Mouse (Mus musculus): ENCODE data around the gene Atp1a1. TPM values are rescaled to one million over a fixed set of nuclear protein-coding genes. Genes with fewer than 3 reads are reported as not detected.

The Atp1a1 gene
- polyA plus RNA-seq, 1 experiment from 2014 or later = 537 TPM

GRCm38 (mm10) chr3:101645569-101646106 lies 41.2 kb upstream of the Atp1a1 start:
- no peak overlapping the region for H3K9ac ChIP-seq (ENCODE audit: low read length)
- H3K4me1 ChIP-seq (ENCODE audit: control insufficient read depth in 2 of 2, insufficient read depth in 2 of 2, low read length in 2 of 2) = peaks cover 2 to 3% of the 10 kb centered on the region in 2 experiments; a peak in 2 of 4 replicates
- no peak overlapping the region for H3K4me2 ChIP-seq (ENCODE audit: low read length)
- no peak overlapping the region for H3K4me3 ChIP-seq (ENCODE audit: control insufficient read depth in 1 of 2, insufficient read depth in 1 of 2, low read depth in 1 of 2, low read length in 2 of 2)
- H3K36me3 ChIP-seq (ENCODE audit: control insufficient read depth, insufficient read depth, low read length) = no peaks in the 10 kb centered on the region
- no peak for ATAC-seq (ENCODE audit: insufficient number of reproducible peaks, insufficient read depth, low FRiP score, low read depth)
- H3K9me3 ChIP-seq (ENCODE audit: control insufficient read depth, low read length) = no peaks in the 10 kb centered on the region
- H3K27ac ChIP-seq (replicated peaks in 1 of 2; ENCODE audit: control insufficient read depth in 1 of 2, insufficient read depth in 1 of 2, low read depth in 2 of 2, low read length in 2 of 2) = no peak overlapping the region
- WGBS = 66% methylated on average over 1 of the region's 1 CpGs
- H3K27me3 ChIP-seq (ENCODE audit: control insufficient read depth, insufficient read depth, low read length) = no peaks in the 10 kb centered on the region

- H3K4me3 ChIP-seq (ENCODE audit: control insufficient read depth in 1 of 2, insufficient read depth in 1 of 2, low read depth in 1 of 2, low read length in 2 of 2) = no peak overlapping the region
- no peaks in the 10 kb centered on the region for H3K9me3 ChIP-seq (ENCODE audit: control insufficient read depth, low read length)
- no peak overlapping the region for H3K4me2 ChIP-seq (ENCODE audit: low read length)
- H3K9ac ChIP-seq (ENCODE audit: low read length) = no peak overlapping the region
- H3K4me1 ChIP-seq (ENCODE audit: control insufficient read depth in 2 of 2, insufficient read depth in 2 of 2, low read length in 2 of 2) = peaks cover 3 to 4% of the 10 kb centered on the region in 2 experiments; a peak in 2 of 4 replicates
- H3K27ac ChIP-seq (replicated peaks in 1 of 2; ENCODE audit: control insufficient read depth in 1 of 2, insufficient read depth in 1 of 2, low read depth in 2 of 2, low read length in 2 of 2) = no peak overlapping the region
- ATAC-seq (ENCODE audit: insufficient number of reproducible peaks, insufficient read depth, low FRiP score, low read depth) = no peak
- no peaks in the 10 kb centered on the region for H3K27me3 ChIP-seq (ENCODE audit: control insufficient read depth, insufficient read depth, low read length)
- 66% methylated on average over 4 of the region's 4 CpGs for WGBS
- no peaks in the 10 kb centered on the region for H3K36me3 ChIP-seq (ENCODE audit: control insufficient read depth, insufficient read depth, low read length)
Observed at GRCm38 (mm10) chr3:101644062-101644802, 39.7 kb upstream of the Atp1a1 start.

GRCm38 (mm10) chr3:101643264-101643663 lies 38.8 kb upstream of the Atp1a1 start:
- no peak for ATAC-seq (ENCODE audit: insufficient number of reproducible peaks, insufficient read depth, low FRiP score, low read depth)
- 63% methylated on average over 2 of the region's 2 CpGs for WGBS
- no peak overlapping the region for H3K4me3 ChIP-seq (ENCODE audit: control insufficient read depth in 1 of 2, insufficient read depth in 1 of 2, low read depth in 1 of 2, low read length in 2 of 2)

GRCm38 (mm10) chr3:101638223-101638622 lies 33.7 kb upstream of the Atp1a1 start:
- WGBS = 78% methylated on average over 2 of the region's 2 CpGs
- H3K4me3 ChIP-seq (ENCODE audit: control insufficient read depth in 1 of 2, insufficient read depth in 1 of 2, low read depth in 1 of 2, low read length in 2 of 2) = no peak overlapping the region

More at GRCm38 (mm10) chr3:101643264-101643663, 38.8 kb upstream of the Atp1a1 start:
- Histone ChIP-seq H3K4me2 (ENCODE audit: low read length) (no peak overlapping the region), H3K27ac (replicated peaks in 1 of 2; ENCODE audit: control insufficient read depth in 1 of 2, insufficient read depth in 1 of 2, low read depth in 2 of 2, low read length in 2 of 2) (no peak overlapping the region), H3K36me3 (ENCODE audit: control insufficient read depth, insufficient read depth, low read length) (no peaks in the 10 kb centered on the region), H3K27me3 (ENCODE audit: control insufficient read depth, insufficient read depth, low read length) (no peaks in the 10 kb centered on the region), H3K9ac (ENCODE audit: low read length) (no peak overlapping the region), H3K4me1 (ENCODE audit: control insufficient read depth in 2 of 2, insufficient read depth in 2 of 2, low read length in 2 of 2) (peaks cover 3 to 4% of the 10 kb centered on the region in 2 experiments; a peak in 2 of 4 replicates), H3K9me3 (ENCODE audit: control insufficient read depth, low read length) (no peaks in the 10 kb centered on the region)

GRCm38 (mm10) chr3:101636510-101636909 lies 32.0 kb upstream of the Atp1a1 start:
- 88% methylated on average over 7 of the region's 7 CpGs for WGBS
- no peak overlapping the region for H3K4me2 ChIP-seq (ENCODE audit: low read length)
- no peak overlapping the region for H3K9ac ChIP-seq (ENCODE audit: low read length)
- ATAC-seq (ENCODE audit: insufficient number of reproducible peaks, insufficient read depth, low FRiP score, low read depth) = no peak
- no peak overlapping the region for H3K27ac ChIP-seq (replicated peaks in 1 of 2; ENCODE audit: control insufficient read depth in 1 of 2, insufficient read depth in 1 of 2, low read depth in 2 of 2, low read length in 2 of 2)
- H3K4me1 ChIP-seq (ENCODE audit: control insufficient read depth in 2 of 2, insufficient read depth in 2 of 2, low read length in 2 of 2) = peaks cover 3 to 4% of the 10 kb centered on the region in 2 experiments; a peak in 2 of 4 replicates
- H3K4me3 ChIP-seq (ENCODE audit: control insufficient read depth in 1 of 2, insufficient read depth in 1 of 2, low read depth in 1 of 2, low read length in 2 of 2) = no peak overlapping the region
- no peaks in the 10 kb centered on the region for H3K9me3 ChIP-seq (ENCODE audit: control insufficient read depth, low read length)
- H3K36me3 ChIP-seq (ENCODE audit: control insufficient read depth, insufficient read depth, low read length) = no peaks in the 10 kb centered on the region
- H3K27me3 ChIP-seq (ENCODE audit: control insufficient read depth, insufficient read depth, low read length) = no peaks in the 10 kb centered on the region

More at GRCm38 (mm10) chr3:101638223-101638622, 33.7 kb upstream of the Atp1a1 start:
- H3K27ac ChIP-seq (replicated peaks in 1 of 2; ENCODE audit: control insufficient read depth in 1 of 2, insufficient read depth in 1 of 2, low read depth in 2 of 2, low read length in 2 of 2) = no peak overlapping the region
- H3K4me1 ChIP-seq (ENCODE audit: control insufficient read depth in 2 of 2, insufficient read depth in 2 of 2, low read length in 2 of 2) = peaks cover 3 to 4% of the 10 kb centered on the region in 2 experiments; a peak in 2 of 4 replicates
- no peak overlapping the region for H3K9ac ChIP-seq (ENCODE audit: low read length)
- no peak overlapping the region for H3K4me2 ChIP-seq (ENCODE audit: low read length)
- H3K27me3 ChIP-seq (ENCODE audit: control insufficient read depth, insufficient read depth, low read length) = no peaks in the 10 kb centered on the region
- no peak for ATAC-seq (ENCODE audit: insufficient number of reproducible peaks, insufficient read depth, low FRiP score, low read depth)
- no peaks in the 10 kb centered on the region for H3K36me3 ChIP-seq (ENCODE audit: control insufficient read depth, insufficient read depth, low read length)
- no peaks in the 10 kb centered on the region for H3K9me3 ChIP-seq (ENCODE audit: control insufficient read depth, low read length)

GRCm38 (mm10) chr3:101636086-101636485 lies 31.6 kb upstream of the Atp1a1 start:
- no peaks in the 10 kb centered on the region for H3K9me3 ChIP-seq (ENCODE audit: control insufficient read depth, low read length)
- 63% methylated on average over 2 of the region's 2 CpGs for WGBS
- no peak for ATAC-seq (ENCODE audit: insufficient number of reproducible peaks, insufficient read depth, low FRiP score, low read depth)
- no peaks in the 10 kb centered on the region for H3K36me3 ChIP-seq (ENCODE audit: control insufficient read depth, insufficient read depth, low read length)
- H3K4me2 ChIP-seq (ENCODE audit: low read length) = no peak overlapping the region
- H3K27me3 ChIP-seq (ENCODE audit: control insufficient read depth, insufficient read depth, low read length) = no peaks in the 10 kb centered on the region
- no peak overlapping the region for H3K9ac ChIP-seq (ENCODE audit: low read length)
- peaks cover 3 to 4% of the 10 kb centered on the region in 2 experiments; a peak in 2 of 4 replicates for H3K4me1 ChIP-seq (ENCODE audit: control insufficient read depth in 2 of 2, insufficient read depth in 2 of 2, low read length in 2 of 2)
- no peak overlapping the region for H3K4me3 ChIP-seq (ENCODE audit: control insufficient read depth in 1 of 2, insufficient read depth in 1 of 2, low read depth in 1 of 2, low read length in 2 of 2)
- no peak overlapping the region for H3K27ac ChIP-seq (replicated peaks in 1 of 2; ENCODE audit: control insufficient read depth in 1 of 2, insufficient read depth in 1 of 2, low read depth in 2 of 2, low read length in 2 of 2)

GRCm38 (mm10) chr3:101634141-101634900 lies 29.8 kb upstream of the Atp1a1 start:
- Histone ChIP-seq H3K27me3 (ENCODE audit: control insufficient read depth, insufficient read depth, low read length) (no peaks in the 10 kb centered on the region), H3K4me2 (ENCODE audit: low read length) (no peak overlapping the region), H3K9me3 (ENCODE audit: control insufficient read depth, low read length) (no peaks in the 10 kb centered on the region), H3K4me3 (ENCODE audit: control insufficient read depth in 1 of 2, insufficient read depth in 1 of 2, low read depth in 1 of 2, low read length in 2 of 2) (no peak overlapping the region), H3K4me1 (ENCODE audit: control insufficient read depth in 2 of 2, insufficient read depth in 2 of 2, low read length in 2 of 2) (no peaks in the 10 kb centered on the region), H3K9ac (ENCODE audit: low read length) (no peak overlapping the region), H3K27ac (replicated peaks in 1 of 2; ENCODE audit: control insufficient read depth in 1 of 2, insufficient read depth in 1 of 2, low read depth in 2 of 2, low read length in 2 of 2) (no peak overlapping the region), H3K36me3 (ENCODE audit: control insufficient read depth, insufficient read depth, low read length) (no peaks in the 10 kb centered on the region)
- 85% methylated on average over 9 of the region's 9 CpGs for WGBS
- ATAC-seq (ENCODE audit: insufficient number of reproducible peaks, insufficient read depth, low FRiP score, low read depth) = no peak

All from heart, embryonic 14.5 days (tissue).